ENCODE assay signal across 23 mouse cellular contexts in the genomic region with DNA sequence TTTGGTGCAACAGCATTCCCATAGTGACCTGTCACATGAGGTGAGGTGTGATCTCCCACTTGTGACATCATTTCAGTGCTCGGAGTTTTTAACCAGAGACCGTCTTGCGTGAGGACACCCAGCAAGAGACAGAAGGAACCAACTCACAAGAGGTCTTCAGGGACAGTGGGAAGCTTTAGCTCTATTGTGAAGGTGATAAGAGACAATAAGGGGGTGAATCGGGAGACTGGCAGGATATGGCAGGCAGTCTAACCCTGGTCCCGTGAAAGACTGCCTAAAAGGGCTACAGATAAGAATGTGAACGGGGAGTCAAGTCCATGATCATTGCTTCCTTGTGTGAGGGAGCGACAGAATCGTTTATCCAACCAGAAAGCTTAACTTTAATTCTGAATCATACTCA. TPM values are rescaled to one million over a fixed set of nuclear protein-coding genes. Genes with fewer than 3 reads are reported as not detected.
"Had no signal": no experiment of that assay in that cellular context is flagged by ENCODE, and none has a peak within 500 bp of the region (broad histone marks: within the 10 kb centered on the region; RNA-seq: fewer than 3 reads in every experiment).

No protein-coding gene starts in this region.

- DNase-seq: gastrocnemius, postnatal 36 days had no signal

- ATAC-seq: forebrain, embryonic 13.5 days; forebrain, embryonic 14.5 days; forebrain, embryonic 15.5 days; forebrain, embryonic 16.5 days had no signal

- H3K4me2 ChIP-seq: embryonic facial prominence, embryonic 12.5 days; embryonic facial prominence, embryonic 13.5 days; embryonic facial prominence, embryonic 15.5 days; forebrain, embryonic 12.5 days; forebrain, embryonic 13.5 days; forebrain, embryonic 15.5 days had no signal

- H3K9me3 ChIP-seq: embryonic facial prominence, embryonic 10.5 days; embryonic facial prominence, embryonic 12.5 days; embryonic facial prominence, embryonic 13.5 days; embryonic facial prominence, embryonic 15.5 days; forebrain, embryonic 10.5 days; forebrain, embryonic 12.5 days; forebrain, embryonic 13.5 days; forebrain, embryonic 15.5 days; heart, embryonic 10.5 days had no signal

- H3K4me3 ChIP-seq: embryonic facial prominence, embryonic 10.5 days; embryonic facial prominence, embryonic 12.5 days; embryonic facial prominence, embryonic 13.5 days; embryonic facial prominence, embryonic 15.5 days; erythroblast, embryonic 14.5 days; forebrain, embryonic 10.5 days; forebrain, embryonic 12.5 days; forebrain, embryonic 13.5 days; forebrain, embryonic 15.5 days; heart, embryonic 10.5 days had no signal

- H3K36me3 ChIP-seq: embryonic facial prominence, embryonic 10.5 days; embryonic facial prominence, embryonic 12.5 days; embryonic facial prominence, embryonic 13.5 days; embryonic facial prominence, embryonic 15.5 days; forebrain, embryonic 10.5 days; forebrain, embryonic 12.5 days; forebrain, embryonic 15.5 days; heart, embryonic 10.5 days had no signal

- H3K27ac ChIP-seq: embryonic facial prominence, embryonic 10.5 days; embryonic facial prominence, embryonic 12.5 days; embryonic facial prominence, embryonic 13.5 days; embryonic facial prominence, embryonic 15.5 days; forebrain, embryonic 10.5 days; forebrain, embryonic 12.5 days; forebrain, embryonic 13.5 days; forebrain, embryonic 15.5 days had no signal

- H3K27me3 ChIP-seq: embryonic facial prominence, embryonic 13.5 days; embryonic facial prominence, embryonic 15.5 days; forebrain, embryonic 15.5 days had no signal

- H3K9ac ChIP-seq: embryonic facial prominence, embryonic 12.5 days; embryonic facial prominence, embryonic 13.5 days; embryonic facial prominence, embryonic 15.5 days; forebrain, embryonic 12.5 days; forebrain, embryonic 13.5 days; forebrain, embryonic 15.5 days; forebrain, postnatal 0 days had no signal

RNA-seq across cellular contexts. Expression of a gene that starts 52.8 kb away (rescaled TPM):
- total RNA-seq: common myeloid progenitor, adult 5-6 weeks; gastrocnemius, adult 18-20 months; gastrocnemius, adult 8-10 months; gastrocnemius, postnatal 10 days; gastrocnemius, postnatal 14 days; gastrocnemius, postnatal 25 days; gastrocnemius, postnatal 36 days; granulocyte monocyte progenitor cell, adult 5-6 weeks; heart, adult 18-20 months; heart, adult 8-10 months had no signal
- polyA plus RNA-seq: erythroblast, embryonic 14.5 days had no signal
